Mouse (Mus musculus): ENCODE measurements around the gene Fgfr2. TPM values are rescaled to one million over a fixed set of nuclear protein-coding genes. Genes with fewer than 3 reads are reported as not detected.

Gene Fgfr2
- total RNA-seq, 2 experiments from 2014 or later, result 0.26 to 0.51 TPM

- no peak for ATAC-seq (ENCODE audit: poor library complexity, severe bottlenecking)
Observed at GRCm38 (mm10) chr7:132302508-132303241, 820.5 kb downstream of the Fgfr2 start.

GRCm38 (mm10) chr7:132299661-132300210, 823.4 kb downstream of the Fgfr2 start:
- no peak for ATAC-seq (ENCODE audit: poor library complexity, severe bottlenecking)

- no peak for ATAC-seq (ENCODE audit: poor library complexity, severe bottlenecking)
Observed at GRCm38 (mm10) chr7:132298412-132298990, 824.6 kb downstream of the Fgfr2 start.

- ATAC-seq (ENCODE audit: poor library complexity, severe bottlenecking), result no peak
Observed at GRCm38 (mm10) chr7:132296661-132297443, 826.3 kb downstream of the Fgfr2 start.

GRCm38 (mm10) chr7:132296132-132296531, 827.0 kb downstream of the Fgfr2 start:
- ATAC-seq (ENCODE audit: poor library complexity, severe bottlenecking), result no peak

- ATAC-seq (ENCODE audit: poor library complexity, severe bottlenecking), result no peak
Observed at GRCm38 (mm10) chr7:132287340-132287664, 835.8 kb downstream of the Fgfr2 start.

GRCm38 (mm10) chr7:132286630-132287339, 836.4 kb downstream of the Fgfr2 start:
- ATAC-seq (ENCODE audit: poor library complexity, severe bottlenecking), result no peak

GRCm38 (mm10) chr7:132284795-132285194, 838.4 kb downstream of the Fgfr2 start:
- no peak for ATAC-seq (ENCODE audit: poor library complexity, severe bottlenecking)

GRCm38 (mm10) chr7:132284048-132284737, 839.0 kb downstream of the Fgfr2 start:
- no peak for ATAC-seq (ENCODE audit: poor library complexity, severe bottlenecking)

- ATAC-seq (ENCODE audit: poor library complexity, severe bottlenecking), result no peak
Observed at GRCm38 (mm10) chr7:132282576-132282975, 840.6 kb downstream of the Fgfr2 start.

GRCm38 (mm10) chr7:132282161-132282560, 841.0 kb downstream of the Fgfr2 start:
- ATAC-seq (ENCODE audit: poor library complexity, severe bottlenecking), result no peak

- no peak for ATAC-seq (ENCODE audit: poor library complexity, severe bottlenecking)
Observed at GRCm38 (mm10) chr7:132281753-132282152, 841.4 kb downstream of the Fgfr2 start.

GRCm38 (mm10) chr7:132278658-132279057, 844.5 kb downstream of the Fgfr2 start:
- ATAC-seq (ENCODE audit: poor library complexity, severe bottlenecking), result no peak

GRCm38 (mm10) chr7:132276287-132276686, 846.9 kb downstream of the Fgfr2 start:
- ATAC-seq (ENCODE audit: poor library complexity, severe bottlenecking), result no peak

GRCm38 (mm10) chr7:132273741-132274513, 849.2 kb downstream of the Fgfr2 start:
- no peak for ATAC-seq (ENCODE audit: poor library complexity, severe bottlenecking)

GRCm38 (mm10) chr7:132272984-132273383, 850.2 kb downstream of the Fgfr2 start:
- ATAC-seq (ENCODE audit: poor library complexity, severe bottlenecking), result no peak

- ATAC-seq (ENCODE audit: poor library complexity, severe bottlenecking), result no peak
Observed at GRCm38 (mm10) chr7:132270364-132270763, 852.8 kb downstream of the Fgfr2 start.

GRCm38 (mm10) chr7:132269661-132270060, 853.5 kb downstream of the Fgfr2 start:
- ATAC-seq (ENCODE audit: poor library complexity, severe bottlenecking), result no peak

GRCm38 (mm10) chr7:132267721-132268498, 855.2 kb downstream of the Fgfr2 start:
- ATAC-seq (ENCODE audit: poor library complexity, severe bottlenecking), result no peak
